Mouse (Mus musculus) MEL (cell line): Measurements from ENCODE around the gene Hcn3.

Source experiments
- CHD2 ChIP-seq: IDR thresholded peaks from 2 replicates; pipeline ENCODE4 v1.6.1; 2011; ENCODE audit warnings: low read length, improper control_type of control experiment
- CTCF ChIP-seq, 3 experiments: IDR thresholded peaks in 2 of 3; conservative IDR thresholded peaks in 1 of 3; 2 replicates each; pipeline ENCODE4 v1.5.1; 2011 to 2012; ENCODE audit warnings: low read length in 3 of 3, low read depth in 2 of 3, mild to moderate bottlenecking in 2 of 3, improper control_type of control experiment in 1 of 3, inconsistent platforms in 1 of 3, mixed read lengths in 1 of 3, moderate library complexity in 1 of 3; ENCODE audit not compliant: control insufficient read depth in 1 of 3, insufficient read depth in 1 of 3, poor library complexity in 1 of 3, severe bottlenecking in 1 of 3
- E2F4 ChIP-seq: IDR thresholded peaks from 2 replicates; pipeline ENCODE4 v1.6.1; 2011; ENCODE audit warnings: low read depth, low read length, improper control_type of control experiment, borderline replicate concordance
- ELF1 ChIP-seq: IDR thresholded peaks from 2 replicates; pipeline ENCODE4 v1.6.1; 2014; ENCODE audit warnings: low read depth, mild to moderate bottlenecking, inconsistent platforms, low read length, improper control_type of control experiment, moderate library complexity
- GABPA ChIP-seq: IDR thresholded peaks from 2 replicates; pipeline ENCODE4 v1.6.1; 2012; ENCODE audit warnings: low read depth, mild to moderate bottlenecking, inconsistent platforms, low read length, improper control_type of control experiment, moderate library complexity
- GATA1 ChIP-seq: IDR thresholded peaks from 2 replicates; pipeline ENCODE4 v1.6.1; 2011; ENCODE audit warnings: low read depth, low read length, improper control_type of control experiment
- JUND ChIP-seq: IDR thresholded peaks from 2 replicates; pipeline ENCODE4 v1.6.1; 2011; ENCODE audit warnings: low read depth, mild to moderate bottlenecking, improper control_type of control experiment, low read length
- KAT2A ChIP-seq: conservative IDR thresholded peaks from 2 replicates; pipeline ENCODE4 v1.6.1; 2012; ENCODE audit warnings: low read depth, low read length, improper control_type of control experiment, inconsistent platforms
- MAX ChIP-seq: IDR thresholded peaks from 2 replicates; pipeline ENCODE4 v1.6.1; 2011; ENCODE audit warnings: low read length, improper control_type of control experiment
- MAZ ChIP-seq: IDR thresholded peaks from 2 replicates; pipeline ENCODE4 v1.6.1; 2012; ENCODE audit warnings: low read depth, mild to moderate bottlenecking, inconsistent platforms, low read length, improper control_type of control experiment
- POLR2A ChIP-seq, 2 experiments: IDR thresholded peaks; 2 replicates each; pipeline ENCODE4 v1.6.1; 2011 to 2012; ENCODE audit warnings: low read length in 2 of 2, mild to moderate bottlenecking in 2 of 2, control low read depth in 1 of 2, improper control_type of control experiment in 1 of 2, low read depth in 1 of 2, moderate library complexity in 1 of 2; ENCODE audit not compliant: control insufficient read depth in 1 of 2, insufficient read depth in 1 of 2, poor library complexity in 1 of 2
- SMC3 ChIP-seq: IDR thresholded peaks from 2 replicates; pipeline ENCODE4 v1.6.1; 2011; ENCODE audit warnings: low read depth, low read length, improper control_type of control experiment
- TBP ChIP-seq: IDR thresholded peaks from 2 replicates; pipeline ENCODE4 v1.8.0; 2011; ENCODE audit warnings: low read depth, low read length, improper control_type of control experiment

DNA sequence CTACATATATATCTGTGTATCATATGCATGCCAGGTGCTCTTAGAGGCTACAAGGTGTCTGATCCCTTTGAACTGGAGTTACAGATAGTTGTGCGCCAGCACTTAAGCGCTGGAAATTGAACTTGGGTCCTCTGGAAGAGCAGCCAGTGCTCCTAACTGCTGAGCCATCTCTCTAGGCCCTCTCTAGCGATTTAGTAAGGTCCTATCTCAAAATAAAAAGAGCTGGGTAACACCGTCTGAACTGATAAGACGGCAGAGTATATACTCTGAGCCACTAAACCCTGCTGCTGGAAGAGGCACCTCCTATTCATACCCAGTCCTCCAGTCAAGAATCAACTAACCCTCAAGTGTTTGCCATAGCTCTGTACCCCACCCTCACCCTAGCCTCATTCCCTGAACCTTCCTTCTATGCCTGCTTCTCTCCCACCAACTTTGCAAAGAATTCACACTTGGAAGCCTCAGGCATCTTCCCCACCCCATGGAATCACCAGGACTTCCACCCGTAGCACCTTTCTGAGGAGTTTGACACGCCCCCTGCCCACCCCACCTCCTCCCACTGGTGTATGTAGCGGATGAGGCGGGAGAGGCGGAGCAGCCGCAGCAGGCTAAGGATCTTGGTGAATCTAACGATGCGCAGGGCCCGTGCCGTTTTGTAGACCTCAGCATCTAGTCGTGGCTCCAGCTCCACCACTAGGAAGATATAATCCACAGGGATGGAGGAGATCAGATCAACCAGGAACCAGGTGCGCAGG, 7.7 kb downstream of the Hcn3 start:
- no peak for TF ChIP-seq KAT2A
- no peak for TF ChIP-seq CHD2
- TF ChIP-seq SMC3, result no peak
- no peak for TF ChIP-seq MAZ
- TF ChIP-seq MAX, result no peak
- peak; percentile 50; the same call in 1 of the 2 replicates for TF ChIP-seq TBP
- no peak for TF ChIP-seq CTCF (IDR thresholded peaks at IDR 0.05 in 2 of 3, conservative IDR thresholded peaks at IDR 0.05 in 1 of 3; ENCODE audit: control insufficient read depth in 1 of 3, insufficient read depth in 1 of 3, low read depth in 2 of 3, low read length in 3 of 3, poor library complexity in 1 of 3, severe bottlenecking in 1 of 3)
- no peak for TF ChIP-seq JUND
- TF ChIP-seq E2F4, result no peak
- TF ChIP-seq GATA1, result peak; percentile 79
- no peak for TF ChIP-seq POLR2A (IDR thresholded peaks at IDR 0.05; ENCODE audit: control insufficient read depth in 1 of 2, insufficient read depth in 1 of 2, low read depth in 1 of 2, low read length in 2 of 2, poor library complexity in 1 of 2)
- no peak for TF ChIP-seq ELF1
- TF ChIP-seq GABPA, result no peak
